Mouse (Mus musculus) MEL (cell line): ENCODE measurements around the gene Hist1h2aa.

Experiments
- CHD2 ChIP-seq: IDR thresholded peaks from 2 replicates; pipeline ENCODE4 v1.6.1; 2011; ENCODE audit warnings: low read length, improper control_type of control experiment
- CTCF ChIP-seq, 3 experiments: IDR thresholded peaks in 2 of 3; conservative IDR thresholded peaks in 1 of 3; 2 replicates each; pipeline ENCODE4 v1.5.1; 2011 to 2012; ENCODE audit warnings: low read length in 3 of 3, low read depth in 2 of 3, mild to moderate bottlenecking in 2 of 3, improper control_type of control experiment in 1 of 3, inconsistent platforms in 1 of 3, mixed read lengths in 1 of 3, moderate library complexity in 1 of 3; ENCODE audit not compliant: control insufficient read depth in 1 of 3, insufficient read depth in 1 of 3, poor library complexity in 1 of 3, severe bottlenecking in 1 of 3
- GATA1 ChIP-seq: IDR thresholded peaks from 2 replicates; pipeline ENCODE4 v1.6.1; 2011; ENCODE audit warnings: low read depth, low read length, improper control_type of control experiment
- JUND ChIP-seq: IDR thresholded peaks from 2 replicates; pipeline ENCODE4 v1.6.1; 2011; ENCODE audit warnings: low read depth, mild to moderate bottlenecking, improper control_type of control experiment, low read length
- MEF2A ChIP-seq: IDR thresholded peaks from 2 replicates; pipeline ENCODE4 v1.6.1; 2014; ENCODE audit warnings: low read depth, mild to moderate bottlenecking, inconsistent platforms, low read length, improper control_type of control experiment; ENCODE audit not compliant: poor library complexity, insufficient replicate concordance, severe bottlenecking; ENCODE audit errors: extremely low read depth
- MXI1 ChIP-seq: IDR thresholded peaks from 2 replicates; pipeline ENCODE4 v1.6.1; 2011; ENCODE audit warnings: mild to moderate bottlenecking, low read depth, low read length, improper control_type of control experiment
- NRF1 ChIP-seq: IDR thresholded peaks from 2 replicates; pipeline ENCODE4 v1.6.1; 2014; ENCODE audit warnings: low read depth, mild to moderate bottlenecking, inconsistent platforms, low read length, improper control_type of control experiment, moderate library complexity; ENCODE audit not compliant: poor library complexity, insufficient read depth, severe bottlenecking
- POLR2A ChIP-seq, 2 experiments: IDR thresholded peaks; 2 replicates each; pipeline ENCODE4 v1.6.1; 2011 to 2012; ENCODE audit warnings: low read length in 2 of 2, mild to moderate bottlenecking in 2 of 2, control low read depth in 1 of 2, improper control_type of control experiment in 1 of 2, low read depth in 1 of 2, moderate library complexity in 1 of 2; ENCODE audit not compliant: control insufficient read depth in 1 of 2, insufficient read depth in 1 of 2, poor library complexity in 1 of 2
- SIN3A ChIP-seq: IDR thresholded peaks from 2 replicates; pipeline ENCODE4 v1.6.1; 2012; ENCODE audit warnings: low read length, improper control_type of control experiment, inconsistent platforms
- TCF12 ChIP-seq: IDR thresholded peaks from 2 replicates; pipeline ENCODE4 v1.6.1; 2014; ENCODE audit warnings: low read depth, mild to moderate bottlenecking, inconsistent platforms, low read length, improper control_type of control experiment, moderate library complexity

DNA sequence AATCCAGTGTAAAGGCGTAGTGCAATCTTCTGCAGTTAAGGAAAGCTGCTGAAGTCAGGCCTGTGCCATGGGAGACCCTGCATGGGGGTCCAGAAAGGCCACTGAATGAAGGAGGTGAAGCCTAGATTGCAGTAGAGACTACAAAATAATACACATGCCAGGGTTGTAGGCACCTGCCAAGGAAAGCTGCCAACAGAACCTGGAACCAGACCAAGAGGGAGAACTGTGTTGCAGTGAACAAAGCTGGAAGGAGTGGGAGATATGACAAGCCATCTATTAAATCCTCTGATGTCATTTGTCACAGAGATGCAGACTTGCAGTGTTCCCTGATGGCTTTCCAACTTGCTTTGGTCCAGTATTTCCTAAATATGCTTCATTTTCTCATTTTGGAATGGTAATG lies 4.4 kb downstream of the Hist1h2aa start:
- TF ChIP-seq POLR2A (IDR thresholded peaks at IDR 0.05; ENCODE audit: control insufficient read depth in 1 of 2, insufficient read depth in 1 of 2, low read depth in 1 of 2, low read length in 2 of 2, poor library complexity in 1 of 2), result no peak
- TF ChIP-seq CTCF (IDR thresholded peaks at IDR 0.05 in 2 of 3, conservative IDR thresholded peaks at IDR 0.05 in 1 of 3; ENCODE audit: control insufficient read depth in 1 of 3, insufficient read depth in 1 of 3, low read depth in 2 of 3, low read length in 3 of 3, poor library complexity in 1 of 3, severe bottlenecking in 1 of 3), result no peak
- TF ChIP-seq CHD2, result no peak
- no peak for TF ChIP-seq MEF2A
- TF ChIP-seq MXI1, result no peak
- no peak for TF ChIP-seq JUND
- TF ChIP-seq GATA1, result no peak
- TF ChIP-seq TCF12, result no peak
- no peak for TF ChIP-seq SIN3A
- no peak for TF ChIP-seq NRF1
